Mouse (Mus musculus): Measurements from ENCODE around the gene Dus1l.
"Not testable (repeated sequence)": the region's sequence is repeated elsewhere in the genome, so short reads cannot be mapped to it uniquely, and the experiment has no call there.

Gene Dus1l

DNA sequence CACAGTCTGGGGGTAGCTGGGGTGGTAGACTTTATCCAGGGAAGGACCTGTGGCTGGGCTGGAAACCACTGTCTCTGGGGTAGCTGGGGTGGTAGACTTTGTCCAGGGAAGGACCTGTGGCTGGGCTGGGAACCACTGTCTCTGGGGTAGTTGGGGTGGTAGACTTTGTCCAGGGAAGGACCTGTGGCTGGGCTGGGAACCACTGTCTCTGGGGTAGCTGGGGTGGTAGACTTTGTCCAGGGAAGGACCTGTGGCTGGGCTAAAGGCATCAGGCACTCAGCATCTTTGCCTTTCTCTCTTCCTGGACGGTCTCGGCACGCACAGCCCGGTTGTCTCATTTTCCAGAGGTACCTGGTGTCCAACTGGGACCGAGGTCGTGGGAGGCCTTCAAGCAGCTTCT, 14.8 kb downstream of the Dus1l start:
- DNase-seq (ENCODE audit: extremely low read depth, insufficient read length, low spot score) = not testable (repeated sequence)

DNA sequence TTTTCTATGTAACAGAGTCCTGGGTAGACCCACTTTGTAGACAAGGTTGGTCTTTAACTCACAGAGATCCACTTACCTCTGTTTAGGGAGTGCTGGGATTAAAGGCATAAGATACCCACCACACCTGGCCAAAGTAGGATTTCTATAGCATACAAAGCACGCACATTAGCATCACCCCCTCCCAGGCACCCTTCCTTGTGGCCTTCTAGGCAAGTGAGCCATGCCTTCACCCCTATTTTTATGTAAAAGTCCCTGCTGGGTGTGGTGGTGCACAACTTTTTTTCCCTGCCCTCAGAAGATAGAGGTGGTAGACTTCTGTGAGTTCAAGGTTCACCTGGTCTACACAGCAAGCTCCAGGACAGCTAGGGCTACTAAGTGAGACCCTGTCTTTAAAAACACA, 16.3 kb downstream of the Dus1l start:
- no peak for DNase-seq (ENCODE audit: extremely low read depth, insufficient read length, low spot score)

DNA sequence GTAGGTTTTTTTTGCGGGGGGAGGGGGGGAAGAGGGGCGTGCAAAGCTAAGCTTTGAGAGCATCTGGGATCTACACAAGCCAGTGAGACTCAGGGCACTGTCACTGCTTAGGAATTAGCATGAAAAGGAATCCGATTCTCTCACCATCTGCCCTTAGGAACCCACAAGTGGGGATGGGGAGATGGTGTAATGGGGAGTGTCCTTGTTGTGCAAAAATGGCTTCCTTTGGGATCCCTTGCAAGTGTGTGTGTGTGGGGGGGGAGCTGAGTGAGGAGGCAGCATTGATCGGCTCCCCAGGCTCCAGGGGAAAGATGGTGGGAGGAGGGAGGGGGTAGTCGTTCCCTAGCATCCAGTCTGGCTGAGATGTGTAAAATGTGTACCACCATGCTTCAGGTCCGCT, 19.1 kb downstream of the Dus1l start:
- no peak for DNase-seq (ENCODE audit: extremely low read depth, insufficient read length, low spot score)

DNA sequence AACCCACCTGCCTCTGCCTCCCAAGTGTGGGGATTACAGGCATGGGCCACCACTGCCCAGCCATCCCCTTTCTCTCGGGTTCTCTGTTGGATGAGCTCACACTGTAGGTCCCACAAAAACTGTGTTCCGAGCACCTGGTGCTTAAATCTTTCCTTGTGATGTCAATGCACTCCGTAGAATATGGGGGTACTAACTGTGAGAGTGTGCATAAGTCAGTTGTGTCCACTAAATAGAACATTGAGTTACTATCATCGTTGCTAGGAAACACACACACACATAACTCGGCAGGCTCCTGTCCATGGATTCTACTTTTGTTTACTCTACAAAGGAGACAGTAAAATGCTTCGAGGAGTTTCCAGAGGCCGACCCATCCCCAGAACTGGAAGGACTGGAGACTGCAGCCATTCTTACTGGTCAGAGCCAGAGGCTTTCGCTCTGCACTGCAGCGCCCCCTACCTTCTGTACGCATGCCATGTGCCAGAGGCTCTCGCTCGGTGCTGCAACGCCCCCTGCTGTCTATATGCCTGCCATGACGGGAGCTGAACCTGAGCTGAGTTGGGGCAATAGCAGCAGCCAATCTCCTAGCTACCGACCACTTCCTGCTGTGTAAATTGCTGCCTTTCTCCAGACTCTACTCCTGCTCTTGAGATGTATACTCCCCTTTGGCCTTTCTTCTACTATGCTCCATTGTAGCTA, 20.3 kb downstream of the Dus1l start:
- DNase-seq (ENCODE audit: extremely low read depth, insufficient read length, low spot score) = peak; percentile 85

DNA sequence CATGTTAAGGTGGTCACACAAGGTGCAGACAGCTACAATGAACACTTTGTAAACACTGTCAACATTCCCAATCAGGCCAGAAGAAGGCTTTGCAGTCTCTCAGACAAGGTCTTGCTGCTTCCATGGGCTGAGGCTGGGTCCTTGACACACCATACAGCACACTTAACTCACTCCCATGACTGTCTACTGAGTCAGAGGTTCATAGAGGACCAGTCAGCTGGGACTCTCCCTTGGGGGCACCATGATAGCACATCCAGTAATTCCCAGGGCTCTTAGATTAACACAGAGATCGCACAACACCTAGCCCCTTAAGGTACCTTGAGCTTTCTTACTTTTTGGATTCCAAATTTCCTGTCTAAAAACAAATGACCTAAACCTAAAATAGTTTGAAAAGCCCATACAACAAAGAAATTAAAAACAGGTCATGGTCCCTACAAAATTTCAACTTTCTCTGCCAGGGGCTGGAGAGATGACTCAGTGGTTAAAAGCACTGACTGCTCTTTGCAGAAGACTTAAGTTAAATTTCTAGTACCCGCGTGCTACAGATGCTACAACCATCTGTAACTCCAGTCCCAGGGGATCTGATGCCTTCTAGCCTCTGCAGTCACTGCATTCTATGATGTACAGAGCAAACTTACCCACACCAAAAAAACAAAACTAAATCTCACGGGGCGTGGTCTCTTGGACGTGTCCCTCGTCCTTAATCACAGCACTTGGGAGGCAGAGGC, 22.6 kb downstream of the Dus1l start:
- no peak for DNase-seq (ENCODE audit: extremely low read depth, insufficient read length, low spot score)

DNA sequence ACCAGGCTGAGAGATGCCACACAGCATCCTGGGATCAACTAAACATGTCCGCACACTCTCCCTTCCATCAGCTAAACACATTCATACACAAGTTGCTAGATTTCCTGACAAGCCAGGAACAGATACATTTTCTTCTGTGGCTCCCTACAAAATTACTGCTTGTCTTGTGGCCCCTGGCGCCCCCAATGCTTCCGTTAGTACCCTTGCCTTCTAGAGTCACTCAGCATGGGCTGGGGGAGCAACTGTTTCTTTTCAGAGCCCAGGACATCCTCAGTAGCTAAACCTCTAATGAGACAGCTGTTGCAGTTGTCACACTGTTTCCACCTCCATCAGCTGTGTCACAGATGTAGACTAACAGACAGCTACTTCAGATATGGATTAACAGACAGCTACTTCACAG, 23.5 kb downstream of the Dus1l start:
- DNase-seq (ENCODE audit: extremely low read depth, insufficient read length, low spot score) = no peak

DNA sequence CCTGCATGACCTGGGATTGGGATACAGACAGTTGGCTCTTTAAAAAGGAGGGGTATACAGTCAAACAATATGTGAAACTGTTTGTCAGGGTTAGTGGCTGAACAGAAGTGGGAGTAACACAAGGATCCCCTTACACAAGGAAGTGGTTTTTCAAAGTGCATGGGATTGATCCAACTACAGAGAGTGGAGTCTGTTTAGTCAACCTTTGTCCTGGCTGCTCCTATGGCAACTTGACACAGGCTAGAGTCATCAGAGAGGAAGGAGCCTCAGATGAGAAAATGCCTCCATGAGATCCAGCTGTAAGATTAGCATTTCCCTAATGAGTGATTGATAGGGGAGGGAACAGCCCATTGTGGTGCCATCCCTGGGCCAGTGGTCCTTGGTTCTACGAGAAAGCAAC, 28.0 kb downstream of the Dus1l start:
- DNase-seq (ENCODE audit: extremely low read depth, insufficient read length, low spot score) = no peak

DNA sequence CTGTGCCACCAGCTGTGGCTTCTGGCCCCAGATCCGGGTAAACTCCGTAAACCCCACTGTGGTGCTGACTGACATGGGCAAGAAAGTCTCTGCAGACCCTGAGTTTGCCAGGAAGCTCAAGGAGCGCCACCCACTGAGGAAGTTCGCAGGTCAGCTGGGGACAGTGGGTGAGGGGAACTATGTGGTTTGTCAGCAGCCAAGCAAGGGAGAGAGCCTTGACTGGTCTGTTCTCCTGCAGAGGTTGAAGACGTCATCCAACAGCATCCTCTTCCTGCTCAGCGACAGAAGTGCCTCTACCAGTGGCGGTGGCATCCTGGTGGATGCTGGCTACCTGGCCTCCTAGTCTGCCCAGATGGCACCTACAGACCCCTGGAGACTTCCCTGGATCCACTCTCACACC, 29.2 kb downstream of the Dus1l start:
- not testable (repeated sequence) for DNase-seq (ENCODE audit: extremely low read depth, insufficient read length, low spot score)

DNA sequence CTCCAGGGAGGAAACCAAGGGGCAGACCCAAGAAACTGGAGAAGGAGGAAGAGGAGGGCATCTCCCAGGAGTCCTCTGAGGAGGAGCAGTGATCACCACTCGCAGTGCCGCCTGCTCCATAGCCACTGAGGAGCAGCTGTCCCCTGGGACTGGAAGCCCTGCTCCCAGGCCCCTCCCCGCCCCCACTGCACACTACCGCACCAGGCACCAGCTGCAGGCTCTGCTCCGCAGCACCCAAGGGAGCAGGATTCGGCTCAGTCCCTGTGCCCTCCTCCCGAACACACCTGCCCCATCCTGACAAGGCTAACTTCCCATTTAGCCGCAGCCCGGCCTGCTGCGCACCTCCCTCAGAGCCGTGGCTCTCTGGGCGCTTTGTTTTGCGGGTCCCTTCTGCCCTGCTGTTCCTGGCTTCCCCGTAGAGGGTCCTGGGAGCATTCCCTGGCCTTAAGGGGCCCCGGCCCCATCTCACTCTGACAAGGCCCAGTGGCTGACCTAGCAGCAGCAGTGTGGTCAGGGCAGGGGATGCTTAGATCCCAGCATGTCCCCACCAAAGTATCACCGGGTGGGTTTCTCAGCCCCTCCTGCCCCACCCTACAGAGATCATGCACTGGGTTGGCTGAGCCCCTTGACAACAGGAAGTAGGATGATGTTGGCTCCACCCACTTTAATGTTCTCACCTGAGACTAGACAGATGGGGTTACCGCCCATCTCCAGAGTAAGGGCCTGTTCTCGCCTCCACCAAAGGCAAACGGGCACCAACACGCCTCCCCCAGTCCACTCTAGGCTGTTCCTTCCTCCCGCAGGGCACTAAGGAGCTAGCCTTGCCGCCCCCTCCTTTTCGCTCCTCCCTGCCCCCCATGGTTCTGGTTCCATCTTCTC, 32.8 kb downstream of the Dus1l start:
- peak; percentile 38 for DNase-seq (ENCODE audit: extremely low read depth, insufficient read length, low spot score)

DNA sequence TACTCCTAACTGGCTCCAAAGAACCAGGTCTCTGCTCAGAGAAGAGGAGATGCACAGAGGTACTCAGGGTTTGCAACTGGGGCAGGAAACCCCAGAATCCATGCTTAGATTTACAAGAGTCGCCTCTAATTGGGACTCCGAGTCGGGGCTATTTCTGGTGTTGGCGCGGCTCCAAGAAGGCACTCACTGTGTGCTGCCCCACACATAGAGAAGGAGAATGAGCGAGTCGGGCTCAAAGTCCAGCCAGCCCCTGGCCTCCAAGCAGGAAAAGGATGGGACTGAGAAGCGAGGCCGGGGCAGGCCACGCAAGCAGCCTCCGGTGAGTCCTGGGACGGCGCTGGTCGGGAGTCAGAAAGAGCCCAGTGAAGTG, 33.5 kb downstream of the Dus1l start, which contains the start of gene Hmga1b:
Gene Hmga1b (plus strand): TSS at position 123 of the 370 bp plus-strand sequence.
- DNase-seq (ENCODE audit: extremely low read depth, insufficient read length, low spot score) = not testable (repeated sequence)

DNA sequence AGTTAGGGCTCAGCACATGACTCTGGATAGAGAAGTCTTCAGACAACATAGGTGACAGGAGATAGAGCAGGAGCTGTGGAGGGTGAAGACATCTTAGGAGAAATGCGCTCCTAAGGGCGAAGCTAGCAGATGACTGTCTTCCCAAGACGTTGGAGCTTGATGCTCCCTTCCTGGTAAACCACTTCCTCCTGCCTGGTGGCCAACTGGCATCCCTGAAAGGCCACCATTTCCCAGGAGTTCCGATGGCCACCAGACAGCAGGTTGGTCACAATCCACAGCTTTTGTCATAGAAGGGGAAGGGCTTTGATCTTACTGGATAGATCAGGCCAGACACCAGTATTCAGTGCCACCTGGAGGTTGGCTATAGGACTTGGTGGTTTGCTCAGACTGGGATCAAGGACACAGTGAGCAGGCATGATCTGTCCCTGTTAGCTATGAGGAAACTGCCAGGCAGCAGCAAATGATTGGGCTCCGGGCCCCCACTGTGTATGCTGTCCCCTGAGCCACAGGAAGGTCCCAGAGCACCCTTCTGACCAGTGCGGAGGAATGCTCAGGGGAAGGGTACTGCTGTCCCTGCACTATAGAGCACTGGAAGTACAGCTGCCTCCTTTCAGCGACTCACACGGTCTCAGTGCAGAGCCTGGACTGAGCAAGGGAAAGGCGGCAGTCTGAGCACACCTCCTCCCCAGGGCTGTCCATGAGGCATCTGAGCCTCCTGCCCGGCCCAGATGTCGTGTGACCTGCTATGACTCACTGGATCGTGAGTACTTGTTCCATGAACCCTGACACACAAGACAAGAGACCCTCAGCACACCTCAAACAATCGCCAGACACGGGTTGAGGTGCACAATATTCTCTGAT, 34.2 kb downstream of the Dus1l start:
- DNase-seq (ENCODE audit: extremely low read depth, insufficient read length, low spot score) = peak; percentile 69

DNA sequence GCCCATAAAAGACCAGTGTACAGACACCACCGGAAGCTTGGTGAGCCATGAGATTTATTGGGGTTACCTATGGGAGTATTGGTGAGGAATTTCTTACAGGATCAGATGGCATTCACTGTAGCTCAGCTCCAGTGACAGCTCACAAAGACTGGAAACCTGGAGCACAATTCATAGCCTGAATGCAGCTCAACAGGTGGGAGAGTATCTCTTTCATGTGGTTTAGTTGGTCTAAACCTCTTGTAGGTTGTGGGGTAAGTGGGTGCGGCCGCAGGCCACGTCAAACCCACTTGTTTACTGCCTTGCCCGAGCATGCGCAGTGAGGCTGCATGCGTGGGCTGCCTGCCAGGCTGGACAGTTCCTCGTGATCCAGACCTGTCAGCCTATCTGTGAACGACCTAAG, 36.0 kb downstream of the Dus1l start:
- DNase-seq (ENCODE audit: extremely low read depth, insufficient read length, low spot score) = no peak

DNA sequence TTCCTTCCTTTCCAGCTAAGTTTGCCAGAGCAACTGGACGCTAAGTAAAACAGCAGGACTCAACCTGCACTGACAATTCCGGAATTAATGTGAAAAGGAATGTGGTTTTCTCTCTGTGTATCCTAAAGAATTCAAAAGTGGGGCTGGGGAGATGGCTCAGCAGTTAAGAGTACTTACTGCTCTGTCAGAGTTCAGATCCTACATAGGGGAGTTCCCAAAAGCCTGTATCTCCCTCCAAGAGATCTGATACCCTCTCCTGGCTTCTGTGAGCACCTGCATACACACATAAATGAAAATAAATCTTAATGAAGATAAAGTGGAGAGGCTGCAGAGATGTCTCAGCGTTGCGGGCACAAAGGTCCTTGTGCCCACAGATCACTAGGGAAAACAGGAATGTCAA, 44.6 kb downstream of the Dus1l start:
- no peak for DNase-seq (ENCODE audit: extremely low read depth, insufficient read length, low spot score)

DNA sequence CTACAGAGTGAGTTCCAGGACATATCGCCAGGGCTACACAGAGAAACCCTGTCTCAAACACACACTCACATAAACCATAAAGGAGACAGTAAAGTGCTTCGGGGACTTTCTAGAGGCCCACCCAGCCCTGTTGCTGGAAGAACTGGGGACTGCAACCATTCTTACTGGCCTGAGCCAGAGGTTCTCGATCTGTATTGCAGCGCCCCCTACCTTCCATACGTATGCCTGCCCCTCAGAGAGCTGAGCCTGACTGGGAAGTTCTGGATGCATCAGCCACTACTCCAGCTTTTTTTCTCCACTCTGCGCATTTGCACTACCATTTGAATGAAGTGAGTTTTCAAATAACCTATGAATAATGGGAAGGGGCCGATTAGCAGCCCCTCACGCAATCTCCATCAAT, 46.8 kb downstream of the Dus1l start:
- DNase-seq (ENCODE audit: extremely low read depth, insufficient read length, low spot score) = no peak

DNA sequence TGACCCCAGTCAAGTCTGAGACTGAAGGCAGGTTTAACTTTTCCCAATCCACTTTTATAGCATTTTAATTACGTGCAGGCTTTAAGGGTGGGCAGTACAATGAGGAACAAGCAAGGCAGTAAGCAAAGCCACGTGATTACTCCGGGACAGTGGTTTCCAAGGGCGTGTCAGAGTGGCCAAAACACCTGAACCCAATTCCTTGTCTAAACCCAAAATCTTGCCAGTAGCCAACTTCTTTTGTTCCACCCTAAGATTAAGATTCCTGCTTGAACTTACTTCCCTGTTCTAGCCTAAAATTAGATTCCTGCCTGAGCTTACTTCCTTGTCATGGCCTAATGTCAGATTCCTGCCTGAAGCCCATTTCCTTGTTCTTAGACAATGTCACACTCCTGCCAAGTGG, 48.2 kb downstream of the Dus1l start:
- no peak for DNase-seq (ENCODE audit: extremely low read depth, insufficient read length, low spot score)

DNA sequence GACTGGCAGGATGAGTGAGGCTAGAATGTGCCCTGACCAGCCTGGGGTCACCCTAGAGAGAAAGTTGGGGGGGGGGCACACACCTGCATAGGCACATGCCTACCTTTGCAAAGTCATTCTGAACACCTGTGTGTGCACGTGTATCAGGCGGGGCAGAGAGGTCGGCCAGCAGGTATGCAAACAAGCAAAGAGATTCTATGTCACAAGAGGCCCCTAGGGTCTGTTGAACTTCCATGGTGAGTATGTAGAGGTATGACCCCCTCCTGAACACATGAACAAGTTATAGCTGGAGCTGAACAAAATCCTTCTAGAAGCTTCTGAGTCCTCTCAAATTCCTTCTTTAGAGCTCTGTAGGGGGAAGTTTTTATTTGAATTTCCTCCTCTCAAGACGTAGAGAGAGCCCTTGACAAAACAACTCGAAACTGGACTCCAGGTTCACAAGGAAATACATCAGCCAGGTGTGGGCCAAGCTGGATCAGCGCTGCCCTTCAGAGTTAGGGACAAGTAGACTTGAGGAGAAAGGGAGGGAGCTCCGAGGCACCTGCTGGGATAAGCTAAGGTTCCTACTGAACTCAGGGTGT, 52.0 kb downstream of the Dus1l start:
- DNase-seq (ENCODE audit: extremely low read depth, insufficient read length, low spot score) = no peak

DNA sequence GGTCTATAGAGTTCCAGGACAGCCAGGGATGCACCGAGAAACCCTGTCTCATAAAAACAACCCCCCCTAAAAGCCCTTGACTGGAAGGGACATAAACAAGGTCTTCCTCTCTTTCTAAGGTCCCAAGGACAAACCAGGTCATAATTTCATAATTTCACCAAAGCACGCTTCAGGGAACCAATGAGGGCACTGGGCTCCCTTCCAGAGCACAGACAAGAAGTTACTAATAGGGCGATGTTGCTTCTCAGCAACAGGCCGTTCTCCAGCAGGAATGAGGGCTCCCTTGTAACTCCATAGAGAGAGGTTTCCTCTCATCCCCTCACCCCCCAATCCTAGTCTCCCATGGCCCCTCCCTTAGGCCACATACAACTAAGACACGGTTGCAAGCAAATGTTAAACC, 55.2 kb downstream of the Dus1l start:
- no peak for DNase-seq (ENCODE audit: extremely low read depth, insufficient read length, low spot score)

Data from 3134 (cell line).